Mouse (Mus musculus) heart, postnatal 0 days (tissue): ENCODE measurements around the gene Mroh2b. TPM values are rescaled to one million over a fixed set of nuclear protein-coding genes. Genes with fewer than 3 reads are reported as not detected.

Source experiments
- ATAC-seq: fragments of 200-750 bp; cut with Nextera tagmentation; 2 replicates; pipeline ENCODE4 v1.8.0; 2017; ENCODE audit warnings: low read depth, moderate number of reproducible peaks, moderate library complexity; ENCODE audit not compliant: insufficient read depth
- DNase-seq: peaks from one replicate; pipeline ENCODE4 v3.0.0-alpha.2; 2016; ENCODE audit warnings: low spot score
- H3K27ac ChIP-seq: fragments of 300-500 bp; sonication (generic); 2 replicates; pipeline ENCODE4 v1.5.1; 2014; ENCODE audit warnings: low read depth, mild to moderate bottlenecking
- H3K27me3 ChIP-seq: fragments of 300-500 bp; sonication (generic); 2 replicates; pipeline ENCODE4 v1.6.1; 2014; ENCODE audit warnings: low read length, mixed read lengths; ENCODE audit not compliant: control insufficient read depth, insufficient read depth
- H3K36me3 ChIP-seq: fragments of 300-500 bp; sonication (generic); replicated peaks from 2 replicates; pipeline ENCODE4 v1.6.1; 2014; ENCODE audit warnings: low read length, mixed read lengths; ENCODE audit not compliant: control insufficient read depth, insufficient read depth
- H3K4me1 ChIP-seq: fragments of 300-500 bp; sonication (generic); 2 replicates; pipeline ENCODE4 v1.6.1; 2014; ENCODE audit warnings: antibody characterized with exemption; ENCODE audit not compliant: control insufficient read depth, insufficient read depth
- H3K4me2 ChIP-seq: fragments of 300-500 bp; sonication (generic); 2 replicates; pipeline ENCODE4 v1.6.1; 2014; ENCODE audit warnings: low read depth, mild to moderate bottlenecking, low read length, moderate library complexity
- H3K4me3 ChIP-seq: fragments of 300-500 bp; sonication (generic); 2 replicates; pipeline ENCODE4 v1.5.1; 2014; ENCODE audit warnings: low read depth, low read length
- H3K9ac ChIP-seq: fragments of 300-500 bp; sonication (generic); replicated peaks from 2 replicates; pipeline ENCODE4 v1.6.1; 2014; ENCODE audit warnings: low read depth, low read length, mixed read lengths
- H3K9me3 ChIP-seq: fragments of 300-500 bp; sonication (generic); replicated peaks from 2 replicates; pipeline ENCODE4 v1.6.1; 2016; ENCODE audit warnings: low read length; ENCODE audit not compliant: control insufficient read depth
- CTCF ChIP-seq: IDR thresholded peaks from 2 replicates; pipeline ENCODE4 v1.5.1; 2016; ENCODE audit warnings: antibody characterized with exemption, control low read depth, low read depth
- EP300 ChIP-seq: IDR thresholded peaks from 2 replicates; pipeline ENCODE4 v1.6.1; 2016; ENCODE audit warnings: antibody characterized with exemption, low read depth
- WGBS: fragments of 180-500 bp; shearing (Covaris S2); extraction: QIAGEN DNeasy Blood & Tissue Kit; methylation state at CpG from one replicate; pipeline ENCODE4 v1.1.7; 2014; 5-methylcytosine and 5-hydroxymethylcytosine counted together
- polyA plus RNA-seq: library from polyadenylated mRNA; unstranded; fragments of >200 nt; fragmentation: Nextera tagmentation; extraction: Ambion mirVana; gene quantifications from 2 replicates; pipeline ENCODE4 v1.2.1, GENCODE M21; 2015
- total RNA-seq: library from RNA; depleted of rRNA; stranded (reverse); fragments of >200 nt; gene quantifications from 2 replicates; pipeline ENCODE4 v1.2.3, GENCODE M21; 2014; ENCODE audit warnings: low replicate concordance; rRNA removed

The Mroh2b gene
- not detected in 2 replicates for total RNA-seq
- not detected in 2 replicates for polyA plus RNA-seq

- TF ChIP-seq CTCF = no peak
- no peak for TF ChIP-seq EP300
- no peaks in the 10 kb centered on the region for H3K36me3 ChIP-seq
- DNase-seq (no peak), ATAC-seq (no peak)
- H3K4me3 ChIP-seq = no peak within 1 kb of the TSS
- no peak within 1 kb of the TSS for H3K4me2 ChIP-seq
- H3K4me1 ChIP-seq = no peaks in the 10 kb centered on the region
- no peaks in the 10 kb centered on the region for H3K27me3 ChIP-seq
- 67% methylated on average over 1 of the region's 1 CpGs for WGBS
- no peaks in the 10 kb centered on the region for H3K9me3 ChIP-seq
- no peak within 1 kb of the TSS for H3K27ac ChIP-seq
- H3K9ac ChIP-seq = no peak within 1 kb of the TSS
These were observed at the start of gene Mroh2b for GRCm38 (mm10) chr15:4898437-4898836. Mroh2b (plus strand) TSS chr15:4898737.

- 71% methylated on average over 1 of the region's 1 CpGs for WGBS
- Histone ChIP-seq H3K4me2 (no peak overlapping the region), H3K27ac (no peak overlapping the region), H3K4me3 (no peak overlapping the region), H3K9me3 (no peaks in the 10 kb centered on the region), H3K27me3 (no peaks in the 10 kb centered on the region), H3K36me3 (no peaks in the 10 kb centered on the region), H3K4me1 (no peaks in the 10 kb centered on the region), H3K9ac (no peak overlapping the region)
- ATAC-seq (no peak), DNase-seq (no peak)
- TF ChIP-seq EP300 = no peak
- TF ChIP-seq CTCF = no peak
These were observed 48.5 kb upstream of the Mroh2b start for GRCm38 (mm10) chr15:4850015-4850414.

- Histone ChIP-seq H3K4me2 (no peak overlapping the region), H3K4me1 (no peaks in the 10 kb centered on the region), H3K36me3 (no peaks in the 10 kb centered on the region), H3K27ac (no peak overlapping the region), H3K9me3 (no peaks in the 10 kb centered on the region), H3K27me3 (no peaks in the 10 kb centered on the region), H3K4me3 (no peak overlapping the region), H3K9ac (no peak overlapping the region)
- TF ChIP-seq EP300 (no peak), CTCF (no peak)
- ATAC-seq (no peak), DNase-seq (no peak)
- 66% methylated on average over 3 of the region's 3 CpGs for WGBS
These were observed 3.6 kb upstream of the Mroh2b start for GRCm38 (mm10) chr15:4894962-4895361.

GRCm38 (mm10) chr15:4934731-4935130, 36.2 kb downstream of the Mroh2b start:
- H3K4me2 ChIP-seq = no peak overlapping the region
- no peak overlapping the region for H3K4me3 ChIP-seq
- H3K27ac ChIP-seq = no peak overlapping the region
- 84% methylated on average over 8 of the region's 8 CpGs for WGBS
- no peaks in the 10 kb centered on the region for H3K9me3 ChIP-seq
- H3K9ac ChIP-seq = no peak overlapping the region
- H3K4me1 ChIP-seq = no peaks in the 10 kb centered on the region
- H3K27me3 ChIP-seq = no peaks in the 10 kb centered on the region
- DNase-seq (no peak), ATAC-seq (no peak)
- TF ChIP-seq CTCF (no peak), EP300 (no peak)
- H3K36me3 ChIP-seq = no peaks in the 10 kb centered on the region

GRCm38 (mm10) chr15:4973355-4973754, 74.8 kb downstream of the Mroh2b start:
- Histone ChIP-seq H3K4me2 (no peak overlapping the region), H3K36me3 (no peaks in the 10 kb centered on the region), H3K4me3 (no peak overlapping the region), H3K9me3 (no peaks in the 10 kb centered on the region), H3K27ac (no peak overlapping the region), H3K4me1 (no peaks in the 10 kb centered on the region), H3K27me3 (no peaks in the 10 kb centered on the region), H3K9ac (no peak overlapping the region)
- DNase-seq (no peak), ATAC-seq (no peak)
- 87% methylated on average over 1 of the region's 1 CpGs for WGBS
- TF ChIP-seq EP300 (no peak), CTCF (no peak)

- H3K4me2 ChIP-seq = no peak overlapping the region
- no peaks in the 10 kb centered on the region for H3K4me1 ChIP-seq
- no peak overlapping the region for H3K9ac ChIP-seq
- DNase-seq = no peak
- no peaks in the 10 kb centered on the region for H3K27me3 ChIP-seq
- no peaks in the 10 kb centered on the region for H3K9me3 ChIP-seq
- no peaks in the 10 kb centered on the region for H3K36me3 ChIP-seq
- no peak overlapping the region for H3K27ac ChIP-seq
- TF ChIP-seq EP300 = no peak
- TF ChIP-seq CTCF = no peak
- no peak for ATAC-seq
- WGBS = 15% methylated on average over 2 of the region's 2 CpGs
- H3K4me3 ChIP-seq = no peak overlapping the region
These were observed 104.4 kb downstream of the Mroh2b start for GRCm38 (mm10) chr15:5002903-5003302.
